Mouse (Mus musculus) lung, adult 2 months (tissue): Measurements from ENCODE around the gene Wnk2.

ENCODE experiments used
- CTCF ChIP-seq: fragments of 200-500 bp; IDR thresholded peaks from 2 replicates; pipeline ENCODE4 v1.5.1; 2011; ENCODE audit warnings: mild to moderate bottlenecking, low read length, control low read depth; ENCODE audit not compliant: insufficient read depth
- POLR2A ChIP-seq: fragments of 200-500 bp; IDR thresholded peaks from 2 replicates; pipeline ENCODE4 v1.6.1; 2011; ENCODE audit warnings: low read depth, mild to moderate bottlenecking, control low read depth, low read length, borderline replicate concordance; ENCODE audit errors: extremely low read depth

GRCm38 (mm10) chr13:49143323-49143722 is 4.5 kb downstream of the Wnk2 start:
- TF ChIP-seq CTCF (no peak), POLR2A (no peak)
